Mouse (Mus musculus) small intestine, adult 2 months (tissue): Measurements from ENCODE around the gene Shprh. TPM values are rescaled to one million over a fixed set of nuclear protein-coding genes. Genes with fewer than 3 reads are reported as not detected.
"Not testable (repeated sequence)": the region's sequence is repeated elsewhere in the genome, so short reads cannot be mapped to it uniquely, and the experiment has no call there.

Experiments
- H3K27ac ChIP-seq: fragments of 200-500 bp; 2 replicates; pipeline ENCODE4 v1.5.1; 2012; ENCODE audit warnings: low read depth, low read length, control low read depth, inconsistent platforms; ENCODE audit not compliant: insufficient read depth
- H3K27me3 ChIP-seq: fragments of 200-500 bp; 2 replicates; pipeline ENCODE4 v1.6.1; 2012; ENCODE audit warnings: mild to moderate bottlenecking, moderate library complexity, low read length, inconsistent platforms; ENCODE audit not compliant: control insufficient read depth, insufficient read depth
- H3K36me3 ChIP-seq: fragments of 200-500 bp; 2 replicates; pipeline ENCODE4 v1.6.1; 2012; ENCODE audit warnings: mild to moderate bottlenecking, low read length, control low read depth, inconsistent platforms; ENCODE audit not compliant: control insufficient read depth, insufficient read depth
- H3K4me1 ChIP-seq: fragments of 200-500 bp; 2 replicates; pipeline ENCODE4 v1.6.1; 2012; ENCODE audit warnings: low read length, inconsistent platforms, mixed read lengths; ENCODE audit not compliant: control insufficient read depth, insufficient read depth, insufficient read length
- H3K4me3 ChIP-seq: fragments of 200-500 bp; 2 replicates; pipeline ENCODE4 v1.5.1; 2012; ENCODE audit warnings: low read depth, mild to moderate bottlenecking, control low read depth, inconsistent platforms, low read length, moderate library complexity
- CTCF ChIP-seq: fragments of 200-500 bp; IDR thresholded peaks from 2 replicates; pipeline ENCODE4 v1.5.1; 2012; ENCODE audit warnings: low read depth, mild to moderate bottlenecking, control low read depth, inconsistent platforms, low read length, moderate library complexity, mixed read lengths; ENCODE audit not compliant: insufficient replicate concordance, insufficient read length; ENCODE audit errors: extremely low read depth
- POLR2A ChIP-seq: fragments of 200-500 bp; IDR thresholded peaks from 2 replicates; pipeline ENCODE4 v1.6.1; 2012; ENCODE audit warnings: low read depth, mild to moderate bottlenecking, control low read depth, inconsistent platforms, low read length, moderate library complexity
- WGBS: fragments of 180-500 bp; shearing (Covaris S2); methylation state at CpG from one replicate; pipeline ENCODE4 v1.1.7; 2018; 5-methylcytosine and 5-hydroxymethylcytosine counted together
- polyA plus RNA-seq: library from polyadenylated mRNA; depleted of rRNA; stranded (reverse); fragments of >200 nt; gene quantifications from 2 replicates; pipeline ENCODE4 v1.2.3, GENCODE M21; 2012

Shprh gene
- polyA plus RNA-seq, 1 experiment: 0.47 TPM

DNA sequence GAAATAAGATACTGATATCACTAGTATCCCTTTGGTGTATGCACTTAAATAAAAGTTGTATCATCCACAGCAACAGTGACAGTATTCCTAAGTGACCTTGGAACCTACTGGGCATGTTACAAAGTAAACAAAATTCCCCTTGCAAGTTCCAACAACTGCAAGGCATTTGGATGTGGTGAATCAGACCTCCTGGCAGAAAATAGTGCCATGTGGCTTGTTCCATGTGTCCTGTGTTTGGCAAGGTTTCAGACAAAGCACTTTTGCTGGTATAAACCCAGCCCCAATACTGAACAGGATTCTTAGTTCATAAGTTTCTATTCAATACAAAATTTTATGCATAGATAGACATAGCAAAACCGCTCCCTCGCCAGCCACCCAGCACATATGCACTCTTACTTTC, 49.1 kb downstream of the Shprh start:
- no peaks in the 10 kb centered on the region for H3K4me1 ChIP-seq
- H3K27me3 ChIP-seq: no peaks in the 10 kb centered on the region
- peaks cover 35% of the 10 kb centered on the region for H3K36me3 ChIP-seq
- no peak for TF ChIP-seq CTCF
- TF ChIP-seq POLR2A: no peak
- H3K27ac ChIP-seq: no peak overlapping the region
- 97% methylated on average over 2 of the region's 2 CpGs for WGBS
- no peak overlapping the region for H3K4me3 ChIP-seq

DNA sequence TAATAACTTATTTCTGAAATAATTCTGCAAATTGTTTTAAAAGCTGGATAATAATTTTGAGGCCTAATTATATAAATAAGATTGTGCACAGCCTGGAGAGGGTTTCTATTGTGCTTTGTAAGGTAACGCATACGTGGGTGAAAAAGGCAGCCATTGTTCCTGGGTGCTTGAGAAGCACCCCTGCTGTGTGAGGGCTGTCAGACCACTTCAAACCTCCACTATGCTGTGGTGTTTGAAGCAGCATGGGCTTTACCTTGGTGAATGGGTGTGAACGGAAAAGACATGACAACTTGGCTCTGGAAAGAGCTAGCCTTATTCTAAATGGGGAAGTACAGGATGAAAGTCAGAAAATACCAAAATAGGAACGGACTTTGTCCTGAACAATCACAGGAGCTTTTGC, 50.8 kb downstream of the Shprh start:
- TF ChIP-seq POLR2A (no peak), CTCF (no peak)
- peaks cover 29% of the 10 kb centered on the region for H3K36me3 ChIP-seq
- 85% methylated on average over 4 of the region's 4 CpGs for WGBS
- no peak overlapping the region for H3K4me3 ChIP-seq
- H3K27me3 ChIP-seq: no peaks in the 10 kb centered on the region
- no peak overlapping the region for H3K27ac ChIP-seq
- H3K4me1 ChIP-seq: no peaks in the 10 kb centered on the region

DNA sequence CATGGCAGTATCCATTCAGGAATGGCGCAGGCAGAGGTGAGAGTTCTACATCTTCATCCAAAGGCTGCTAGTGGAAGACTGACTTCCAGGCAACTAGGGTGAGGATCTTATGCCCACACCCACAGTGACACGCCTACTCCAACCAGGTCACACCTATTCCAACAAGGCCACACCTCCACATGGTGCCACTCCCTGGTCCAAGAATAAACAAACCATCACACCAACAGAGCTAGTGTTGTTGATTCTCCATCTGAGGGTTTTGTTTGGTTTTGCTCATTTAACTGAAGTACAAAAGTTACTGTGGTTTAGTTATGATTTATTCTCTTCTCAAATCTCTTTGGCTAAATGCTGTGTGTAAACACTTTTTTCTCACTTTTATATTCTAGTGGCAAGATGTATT, 56.7 kb downstream of the Shprh start:
- not testable (repeated sequence) for H3K4me3 ChIP-seq, H3K4me1 ChIP-seq, H3K27ac ChIP-seq, H3K27me3 ChIP-seq
- 82% methylated on average over 2 of the region's 2 CpGs for WGBS
- peaks cover 23% of the 10 kb centered on the region for H3K36me3 ChIP-seq

DNA sequence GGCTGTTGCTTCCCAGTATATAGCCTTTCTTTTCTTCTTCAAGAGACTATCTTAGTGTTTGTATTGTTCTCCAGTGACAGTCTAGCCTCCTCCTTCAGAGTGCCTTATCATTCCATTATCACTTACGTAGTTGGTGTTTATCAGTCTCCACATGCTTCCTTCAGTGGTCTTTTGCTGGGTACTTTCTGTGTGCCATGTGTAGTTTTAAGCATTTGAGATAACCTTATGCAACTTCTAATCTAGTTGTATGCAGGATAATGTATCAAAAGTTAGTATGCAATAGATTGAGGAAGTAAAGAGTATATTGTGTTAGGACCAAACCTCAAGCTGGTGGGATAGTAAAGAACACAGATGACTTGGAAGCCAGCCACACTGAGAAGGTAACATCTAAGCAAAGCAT, 59.4 kb downstream of the Shprh start:
- TF ChIP-seq POLR2A (no peak), CTCF (no peak)
- no peaks in the 10 kb centered on the region for H3K27me3 ChIP-seq
- no peaks in the 10 kb centered on the region for H3K4me1 ChIP-seq
- peaks cover 29% of the 10 kb centered on the region for H3K36me3 ChIP-seq
- 96% methylated on average over 1 of the region's 1 CpGs for WGBS
- H3K27ac ChIP-seq: no peak overlapping the region
- no peak overlapping the region for H3K4me3 ChIP-seq

DNA sequence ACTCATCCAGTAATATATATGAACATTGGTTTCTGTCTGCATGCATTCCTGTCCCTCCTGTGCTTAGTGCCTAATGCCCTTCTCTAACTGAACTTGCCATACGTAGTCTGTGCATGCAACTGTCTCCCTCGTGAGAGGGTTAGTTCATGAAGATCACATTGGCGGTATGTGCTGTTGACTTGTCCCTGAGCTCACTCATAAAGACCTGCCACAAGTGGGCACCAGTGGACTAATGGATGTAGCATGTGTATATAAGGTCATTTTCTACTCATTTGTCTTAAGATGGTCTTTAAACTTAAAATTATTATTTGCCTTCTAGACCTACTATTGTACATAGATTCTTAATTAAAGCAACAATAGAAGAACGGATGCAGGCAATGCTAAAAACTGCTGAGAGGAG, 62.8 kb downstream of the Shprh start:
- 77% methylated on average over 4 of the region's 4 CpGs for WGBS
- Histone ChIP-seq H3K36me3 (peaks cover 28% of the 10 kb centered on the region), H3K4me1 (no peaks in the 10 kb centered on the region), H3K27me3 (no peaks in the 10 kb centered on the region), H3K4me3 (no peak overlapping the region), H3K27ac (no peak overlapping the region)
- TF ChIP-seq CTCF: no peak
- TF ChIP-seq POLR2A: no peak

DNA sequence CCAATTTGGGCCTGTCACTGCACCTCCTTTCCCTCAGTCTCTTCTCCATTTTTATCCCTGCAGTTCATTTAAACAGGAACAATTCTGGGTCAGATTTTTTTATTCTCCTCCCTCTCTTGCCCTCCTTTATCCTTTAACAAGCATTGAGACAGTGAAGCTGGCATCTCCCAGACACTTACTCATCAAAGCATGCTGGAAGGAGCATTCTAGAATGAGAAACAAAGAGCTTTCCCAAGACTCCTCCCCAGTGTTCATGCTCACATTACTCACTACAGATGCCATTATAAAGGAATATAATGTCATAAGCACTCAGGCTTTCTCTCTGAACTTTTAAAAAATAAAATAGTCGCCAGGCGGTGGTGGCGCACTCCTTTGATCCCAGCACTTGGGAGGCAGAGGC, 77.2 kb downstream of the Shprh start:
- H3K27ac ChIP-seq: no peak overlapping the region
- H3K27me3 ChIP-seq: no peaks in the 10 kb centered on the region
- TF ChIP-seq POLR2A: no peak
- no peak for TF ChIP-seq CTCF
- no peak overlapping the region for H3K4me3 ChIP-seq
- H3K4me1 ChIP-seq: no peaks in the 10 kb centered on the region
- no peaks in the 10 kb centered on the region for H3K36me3 ChIP-seq
- 90% methylated on average over 3 of the region's 3 CpGs for WGBS

DNA sequence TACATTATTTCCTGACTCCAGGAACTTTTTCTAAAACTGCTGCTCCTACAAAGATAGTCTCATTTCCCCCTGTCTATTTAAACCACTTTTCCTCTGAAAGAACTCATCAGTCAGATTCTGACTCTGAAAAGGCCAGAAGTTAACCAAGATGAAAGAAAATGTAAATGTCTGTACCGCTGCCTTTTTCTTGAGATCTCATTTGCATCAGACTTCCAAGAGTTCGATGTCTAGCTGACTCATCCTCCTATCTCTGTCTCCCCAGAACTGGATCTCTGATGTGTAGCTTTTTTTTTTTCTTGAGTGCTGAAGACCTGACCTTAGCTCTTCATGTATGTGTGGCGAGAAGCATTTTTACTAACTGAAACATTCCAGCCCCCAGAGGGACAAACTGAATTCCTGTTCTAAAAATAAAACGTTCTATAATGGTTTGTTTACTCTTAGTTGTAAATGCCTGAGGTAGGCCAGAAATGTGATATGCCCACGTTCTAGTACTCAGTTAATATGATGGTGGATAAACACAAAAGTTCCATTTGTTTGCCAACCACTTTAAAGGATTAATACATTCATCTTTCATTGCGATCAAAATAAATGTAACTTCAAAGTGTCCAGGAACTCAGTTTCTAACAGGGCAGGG, 80.4 kb downstream of the Shprh start:
- H3K36me3 ChIP-seq: no peaks in the 10 kb centered on the region
- no peak overlapping the region for H3K27ac ChIP-seq
- H3K27me3 ChIP-seq: no peaks in the 10 kb centered on the region
- TF ChIP-seq POLR2A (no peak), CTCF (no peak)
- H3K4me3 ChIP-seq: no peak overlapping the region
- WGBS: 22% methylated on average over 6 of the region's 6 CpGs
- H3K4me1 ChIP-seq: no peaks in the 10 kb centered on the region

DNA sequence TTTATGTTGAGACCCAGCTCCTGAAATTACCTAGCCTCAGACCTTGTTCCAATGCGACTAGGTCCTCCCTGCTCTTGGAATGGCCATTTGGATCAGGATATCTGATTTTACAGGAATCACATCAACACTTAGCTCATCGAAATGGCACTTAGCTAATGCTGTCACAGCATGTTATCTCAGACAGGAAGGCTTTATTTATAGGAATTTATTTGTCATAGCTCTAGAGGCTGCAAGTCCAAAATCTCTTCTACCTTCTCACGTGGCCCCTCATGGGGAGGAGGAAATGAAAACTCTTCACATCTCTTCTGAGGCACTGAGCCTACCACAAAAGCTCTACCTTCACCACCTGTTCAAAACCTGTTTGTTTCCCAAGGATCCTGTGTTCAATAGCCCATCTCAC, 84.0 kb downstream of the Shprh start:
- Histone ChIP-seq H3K4me1 (no peaks in the 10 kb centered on the region), H3K36me3 (no peaks in the 10 kb centered on the region), H3K27ac (no peak overlapping the region), H3K27me3 (no peaks in the 10 kb centered on the region), H3K4me3 (no peak overlapping the region)
- TF ChIP-seq POLR2A (no peak), CTCF (no peak)
- 56% methylated on average over 3 of the region's 3 CpGs for WGBS

DNA sequence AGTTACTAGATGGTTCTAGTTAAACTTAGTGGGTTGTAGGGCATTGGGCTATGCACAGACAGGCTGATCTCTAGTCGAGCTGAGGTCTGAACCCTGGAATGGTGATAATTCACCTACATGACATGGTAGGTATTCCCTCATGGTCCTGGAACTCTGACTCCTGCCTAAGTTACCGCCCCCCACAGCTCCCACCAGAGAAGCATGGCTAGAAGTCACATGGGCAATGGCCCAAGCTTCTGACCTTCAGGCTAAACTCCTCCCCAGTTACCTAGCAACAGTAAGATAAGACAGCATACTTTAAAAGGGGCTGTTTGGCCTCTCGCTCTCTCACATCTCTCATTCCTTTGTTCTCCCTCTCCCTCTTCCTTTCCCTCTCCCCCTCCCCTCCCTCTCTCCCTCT, 93.8 kb downstream of the Shprh start:
- not testable (repeated sequence) for H3K4me3 ChIP-seq, H3K36me3 ChIP-seq, H3K27ac ChIP-seq, H3K27me3 ChIP-seq, H3K4me1 ChIP-seq
- WGBS: 60% methylated on average over 3 of the region's 3 CpGs
